Mouse (Mus musculus) neural tube, embryonic 12.5 days (tissue): Measurements from ENCODE around the gene Fhl3. TPM values are rescaled to one million over a fixed set of nuclear protein-coding genes. Genes with fewer than 3 reads are reported as not detected.
A peak's percentile ranks its signal among the peaks of the same experiment; 100 is the strongest.

Source experiments
- ATAC-seq: fragments of 200-750 bp; cut with Nextera tagmentation; 2 replicates; pipeline ENCODE4 v1.8.0; 2017; ENCODE audit warnings: low read depth, mild to moderate bottlenecking, moderate TSS enrichment, moderate library complexity; ENCODE audit not compliant: low FRiP score
- H3K27ac ChIP-seq: fragments of 300-500 bp; sonication (generic); 2 replicates; pipeline ENCODE4 v1.5.1; 2016
- H3K27me3 ChIP-seq: fragments of 300-500 bp; sonication (generic); replicated peaks from 2 replicates; pipeline ENCODE4 v1.6.1; 2016; ENCODE audit warnings: mild to moderate bottlenecking
- H3K36me3 ChIP-seq: fragments of 300-500 bp; sonication (generic); 2 replicates; pipeline ENCODE4 v1.6.1; 2016; ENCODE audit warnings: mild to moderate bottlenecking
- H3K4me1 ChIP-seq: fragments of 300-500 bp; sonication (generic); 2 replicates; pipeline ENCODE4 v1.6.1; 2016
- H3K4me2 ChIP-seq: fragments of 300-500 bp; sonication (generic); replicated peaks from 2 replicates; pipeline ENCODE4 v1.6.1; 2016; ENCODE audit warnings: mild to moderate bottlenecking
- H3K4me3 ChIP-seq: fragments of 300-500 bp; sonication (generic); 2 replicates; pipeline ENCODE4 v1.5.1; 2016
- H3K9ac ChIP-seq: fragments of 300-500 bp; sonication (generic); 2 replicates; pipeline ENCODE4 v1.6.1; 2016; ENCODE audit warnings: mild to moderate bottlenecking
- H3K9me3 ChIP-seq: fragments of 300-500 bp; sonication (generic); 2 replicates; pipeline ENCODE4 v1.6.1; 2016; ENCODE audit warnings: mild to moderate bottlenecking
- WGBS: fragments of 180-500 bp; shearing (Covaris S2); methylation state at CpG from one replicate; pipeline ENCODE4 v1.1.7; 2016; 5-methylcytosine and 5-hydroxymethylcytosine counted together
- microRNA counts: library from miRNA; unstranded; fragments of <30 nt; microRNA quantifications from one replicate; lab custom pipeline; 2017
- microRNA-seq: library from miRNA; unstranded; fragments of <30 nt; microRNA quantifications from one replicate; pipeline ENCODE4, GENCODE M21; 2017
- polyA plus RNA-seq: library from polyadenylated mRNA; unstranded; fragments of >200 nt; fragmentation: Nextera tagmentation; extraction: Ambion mirVana; gene quantifications from 2 replicates; pipeline ENCODE4 v1.2.1, GENCODE M21; 2016

The Fhl3 gene
- polyA plus RNA-seq, 1 experiment from 2014 or later = 1.6 TPM

DNA sequence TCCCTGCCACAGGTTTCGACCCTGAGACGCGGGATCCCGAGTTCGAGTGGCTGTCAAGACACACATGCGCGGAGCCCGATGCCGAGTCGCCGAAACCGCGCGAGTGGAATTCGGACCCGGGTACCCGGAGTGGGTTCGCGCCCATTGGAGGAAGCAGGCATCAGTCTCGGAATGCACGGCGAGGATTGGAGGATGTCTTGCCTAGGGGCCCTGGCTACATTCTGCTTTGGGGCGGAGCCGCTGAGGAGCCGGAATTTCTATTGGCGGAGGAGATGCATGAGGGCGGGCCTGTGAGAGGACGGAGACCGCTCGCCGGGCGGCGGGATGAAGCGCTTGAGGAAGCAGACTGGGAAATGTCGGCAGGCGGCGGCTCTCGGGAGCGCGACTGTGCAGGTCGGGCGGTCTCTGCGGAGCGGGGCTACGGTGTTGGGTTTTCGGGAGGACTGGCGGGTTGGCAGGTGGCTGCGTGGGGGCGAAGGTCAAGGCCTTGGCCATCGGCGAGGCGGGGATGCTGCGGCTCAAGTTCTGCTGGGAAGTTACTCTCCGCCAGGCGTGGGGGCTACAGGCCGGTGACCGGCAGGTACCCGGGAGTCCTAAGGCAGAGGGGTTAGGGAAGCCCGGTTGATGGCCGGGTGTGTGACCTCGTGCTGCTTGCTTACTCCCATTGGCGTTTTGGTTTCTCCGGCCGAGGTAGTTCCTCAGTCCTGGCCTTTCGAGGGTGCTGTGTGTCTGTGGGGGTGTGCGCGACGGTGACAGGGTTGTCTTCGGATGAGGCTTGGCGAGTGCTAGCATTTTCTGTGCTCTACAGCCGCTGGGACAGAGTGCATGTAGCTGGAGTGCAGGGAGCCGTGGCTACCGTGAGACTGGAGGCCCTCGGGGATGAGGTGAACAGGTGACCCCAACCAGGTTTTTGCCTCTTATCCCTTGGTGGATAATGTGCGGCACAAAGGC, 51.1 kb downstream of the Fhl3 start:
- no peak overlapping the region for H3K27ac ChIP-seq
- peak; percentile 99 for ATAC-seq
- H3K9me3 ChIP-seq = no peaks in the 10 kb centered on the region
- H3K4me1 ChIP-seq = peaks cover 13% of the 10 kb centered on the region
- H3K4me2 ChIP-seq = peak overlapping the region; percentile 97
- no peaks in the 10 kb centered on the region; the same call in 1 of the 2 replicates for H3K27me3 ChIP-seq
- WGBS = under 1% methylated on average over 75 of the region's 75 CpGs
- H3K4me3 ChIP-seq = peak overlapping the region; percentile 77
- peak overlapping the region; percentile 72 for H3K9ac ChIP-seq
- no peaks in the 10 kb centered on the region for H3K36me3 ChIP-seq

DNA sequence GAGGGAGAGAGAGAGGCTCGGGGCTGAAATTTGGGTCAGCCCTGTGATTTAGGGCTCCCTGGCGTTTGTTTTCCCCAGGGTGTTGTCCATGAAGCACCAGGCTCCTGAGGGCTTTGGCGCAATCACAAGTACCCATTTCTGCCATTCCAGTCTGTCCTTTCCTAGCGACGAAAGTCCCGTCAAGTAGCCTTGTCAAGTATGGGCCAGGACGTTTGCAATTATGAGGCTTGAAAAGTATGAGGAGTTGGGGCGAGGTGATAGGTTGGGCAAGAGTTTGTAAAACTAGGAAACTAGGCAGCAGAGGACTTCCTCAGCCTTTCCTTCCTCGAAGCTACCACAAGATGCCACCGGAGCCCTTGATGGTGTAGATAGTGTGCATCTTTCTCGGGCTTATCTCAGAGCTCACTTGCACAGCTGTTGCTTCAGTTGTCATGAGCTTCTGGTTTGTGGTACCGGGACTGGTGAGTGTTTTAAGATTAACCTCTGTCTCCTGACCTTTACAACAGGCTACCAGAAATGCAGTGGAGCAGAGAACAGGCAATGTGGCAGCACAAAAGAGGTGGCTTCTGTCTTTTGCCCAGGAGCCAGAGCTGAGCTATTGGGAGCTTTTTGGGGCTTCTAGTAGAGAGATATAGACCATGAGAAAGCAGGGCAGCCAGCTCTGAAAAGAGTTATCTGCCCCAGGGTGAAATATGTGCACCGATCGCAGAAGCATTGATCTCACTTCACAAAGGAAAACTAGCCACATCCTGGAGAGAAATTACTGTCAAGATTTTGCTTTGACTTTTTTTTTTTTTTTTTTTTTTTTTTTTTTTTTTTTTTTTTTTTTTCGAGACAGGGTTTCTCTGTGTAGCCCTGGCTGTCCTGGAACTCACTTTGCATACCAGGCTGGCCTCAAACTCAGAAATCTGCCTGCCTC, 52.0 kb downstream of the Fhl3 start:
- no peak for ATAC-seq
- 21% methylated on average over 15 of the region's 15 CpGs for WGBS
- Histone ChIP-seq H3K4me3 (peak overlapping the region; percentile 77), H3K27me3 (no peaks in the 10 kb centered on the region; the same call in 1 of the 2 replicates), H3K27ac (no peak overlapping the region), H3K36me3 (no peaks in the 10 kb centered on the region), H3K9ac (peak overlapping the region; percentile 72), H3K4me2 (peak overlapping the region; percentile 97), H3K4me1 (peaks cover 13% of the 10 kb centered on the region), H3K9me3 (no peaks in the 10 kb centered on the region)

DNA sequence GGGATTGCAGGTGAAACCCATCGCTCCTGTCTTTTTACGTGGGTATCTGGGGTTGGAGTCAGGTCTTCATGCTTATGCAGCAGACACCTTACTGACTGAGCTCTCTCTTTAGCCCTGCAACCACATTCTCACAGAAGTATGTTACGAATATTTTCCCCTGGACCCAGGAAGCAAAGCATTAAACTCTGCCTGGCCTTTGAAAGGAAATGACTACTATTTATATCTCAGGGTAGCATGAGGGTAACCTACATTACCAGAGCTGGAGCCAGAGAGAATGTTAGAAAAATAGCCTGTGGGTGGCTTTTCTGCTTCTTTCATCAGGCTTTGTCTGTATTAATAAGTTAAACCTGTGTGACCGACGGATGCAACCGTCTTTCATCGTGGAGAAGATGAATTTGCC, 55.0 kb downstream of the Fhl3 start:
- Histone ChIP-seq H3K36me3 (peaks cover 4% of the 10 kb centered on the region; the same call in 1 of the 2 replicates), H3K9ac (peak overlapping the region; percentile 17; the same call in 1 of the 2 replicates), H3K4me1 (peaks cover 13% of the 10 kb centered on the region), H3K9me3 (no peaks in the 10 kb centered on the region), H3K4me3 (no peak overlapping the region), H3K27ac (no peak overlapping the region), H3K27me3 (no peaks in the 10 kb centered on the region), H3K4me2 (no peak overlapping the region)
- 76% methylated on average over 7 of the region's 7 CpGs for WGBS
- ATAC-seq = no peak

MicroRNAs encoded within 50 kb of the gene (microRNA counts, 519-probe panel; counts per million panel counts)
- 342 counts per million, percentile 67 among the panel's probes with 10 or more counts for microRNA mmu-miR-697 (lab: Ali Mortazavi, UCI)
- 342 counts per million, percentile 67 among the panel's probes with 10 or more counts for microRNA mmu-miR-698 (lab: Ali Mortazavi, UCI)

Small RNAs within 50 kb of the gene (microRNA-seq; reads per million reads assigned to microRNA genes)
- not detected for gene Gm24721
- not detected for gene Mir697
- gene Mir698 = not detected

Other genes with a start within 250 kb of the Fhl3 start
- gene 3100002H09Rik, start 89.9 kb upstream of the Fhl3 start, polyA plus RNA-seq = 0.84 and 1.2 TPM in 2 replicates
- 25.2 and 25.8 TPM in 2 replicates for gene Pou3f1, start 43.9 kb upstream of the Fhl3 start, polyA plus RNA-seq
- 58.5 and 60.4 TPM in 2 replicates for gene Utp11, start 7.1 kb upstream of the Fhl3 start, polyA plus RNA-seq
- 157 and 162 TPM in 2 replicates for gene Sf3a3, start 14.1 kb downstream of the Fhl3 start, polyA plus RNA-seq
- 26.2 and 29.7 TPM in 2 replicates for gene Inpp5b, start 41.1 kb downstream of the Fhl3 start, polyA plus RNA-seq
- 12.9 and 14.2 TPM in 2 replicates for gene Mtf1, start 101.4 kb downstream of the Fhl3 start, polyA plus RNA-seq
- 56.4 and 56.5 TPM in 2 replicates for gene Yrdc, start 150.0 kb downstream of the Fhl3 start, polyA plus RNA-seq
- 71.6 and 77.6 TPM in 2 replicates for gene 1110065P20Rik, start 150.5 kb downstream of the Fhl3 start, polyA plus RNA-seq
- 8.2 and 10.3 TPM in 2 replicates for gene Maneal, start 161.5 kb downstream of the Fhl3 start, polyA plus RNA-seq
- 6.3 and 6.6 TPM in 2 replicates for gene Epha10, start 180.2 kb downstream of the Fhl3 start, polyA plus RNA-seq
- 16.5 and 18.6 TPM in 2 replicates for gene 9930104L06Rik, start 236.3 kb downstream of the Fhl3 start, polyA plus RNA-seq
- gene Cdca8, start 238.6 kb downstream of the Fhl3 start, polyA plus RNA-seq = 121 TPM in 2 replicates